Mouse (Mus musculus) brain, adult 2 months (tissue): ENCODE results near the gene 4930435E12Rik.
A peak's percentile ranks its signal among the peaks of the same experiment; 100 is the strongest.
"Not testable (repeated sequence)": the region's sequence is repeated elsewhere in the genome, so short reads cannot be mapped to it uniquely, and the experiment has no call there.

Experiments
- DNase-seq: peaks from one replicate; pipeline ENCODE4 v3.0.0; 2011; ENCODE audit warnings: low read depth, low spot score

The 4930435E12Rik gene

DNA sequence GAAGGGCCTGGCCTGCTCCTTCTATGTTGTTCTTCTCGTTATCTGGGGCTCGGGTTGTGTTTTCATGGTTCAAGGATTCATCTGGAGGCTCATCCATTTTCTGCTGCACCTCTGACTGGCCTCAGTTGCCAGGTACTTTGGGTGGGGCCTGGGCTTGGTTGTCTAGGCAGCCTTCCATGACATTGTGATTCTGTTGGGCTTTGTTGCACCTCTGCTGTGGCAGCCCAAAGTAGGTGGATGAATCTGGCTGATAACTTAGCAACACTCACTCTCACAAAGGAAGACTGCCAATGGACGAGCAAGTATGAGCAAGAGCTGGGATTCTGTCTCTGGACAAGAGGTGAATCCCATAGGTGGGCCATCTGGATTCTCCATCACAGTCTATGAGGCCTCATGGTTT lies at the start of gene 4930435E12Rik:
4930435E12Rik (minus strand) TSS at position 101 of the 400 bp plus-strand sequence.
- DNase-seq, result no peak

GRCm38 (mm10) chr16:38874481-38874880 lies 45.9 kb upstream of the 4930435E12Rik start:
- peak; percentile 88 for DNase-seq

DNA sequence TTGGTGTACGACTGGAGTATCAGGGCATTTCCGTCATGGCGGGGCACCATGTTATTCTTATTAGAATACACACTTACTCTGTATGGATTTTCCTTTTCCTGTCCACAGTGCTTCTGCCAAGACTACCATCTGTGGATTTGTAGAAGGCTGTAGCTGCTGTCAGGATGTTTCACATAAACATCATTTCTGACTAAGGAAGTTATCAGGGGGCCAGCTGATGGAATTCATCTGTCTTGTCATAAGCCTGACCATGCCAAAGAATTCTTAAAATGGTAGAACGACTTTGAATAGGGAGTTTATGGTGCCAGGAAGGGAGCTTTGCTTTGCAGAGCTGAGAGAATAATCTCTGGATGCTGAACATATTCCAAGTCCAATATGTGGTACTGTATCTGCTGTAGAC lies 44.7 kb upstream of the 4930435E12Rik start:
- DNase-seq, result peak; percentile 67

DNA sequence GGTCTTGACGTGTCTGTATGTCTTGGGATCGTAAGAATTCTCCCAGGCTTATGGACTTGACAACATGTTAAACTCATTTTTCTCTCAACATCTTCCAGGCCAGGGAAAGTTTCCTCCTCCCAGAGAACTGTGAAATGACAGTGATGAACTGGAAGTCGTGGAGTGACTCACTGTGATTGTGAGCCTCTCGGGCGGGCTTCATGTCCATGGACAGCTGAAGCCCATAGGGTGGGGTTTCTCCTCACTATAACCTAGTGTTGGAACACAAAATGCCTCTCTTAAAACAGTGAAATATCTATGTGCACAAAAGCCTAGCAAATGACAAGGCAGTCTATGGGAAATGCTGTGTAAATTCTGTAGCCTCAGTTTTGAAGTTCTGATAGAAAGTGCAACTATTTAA lies 35.8 kb upstream of the 4930435E12Rik start:
- DNase-seq, result no peak

- peak; percentile 29 for DNase-seq
Measured at GRCm38 (mm10) chr16:38860548-38860947, 32.0 kb upstream of the 4930435E12Rik start.

DNA sequence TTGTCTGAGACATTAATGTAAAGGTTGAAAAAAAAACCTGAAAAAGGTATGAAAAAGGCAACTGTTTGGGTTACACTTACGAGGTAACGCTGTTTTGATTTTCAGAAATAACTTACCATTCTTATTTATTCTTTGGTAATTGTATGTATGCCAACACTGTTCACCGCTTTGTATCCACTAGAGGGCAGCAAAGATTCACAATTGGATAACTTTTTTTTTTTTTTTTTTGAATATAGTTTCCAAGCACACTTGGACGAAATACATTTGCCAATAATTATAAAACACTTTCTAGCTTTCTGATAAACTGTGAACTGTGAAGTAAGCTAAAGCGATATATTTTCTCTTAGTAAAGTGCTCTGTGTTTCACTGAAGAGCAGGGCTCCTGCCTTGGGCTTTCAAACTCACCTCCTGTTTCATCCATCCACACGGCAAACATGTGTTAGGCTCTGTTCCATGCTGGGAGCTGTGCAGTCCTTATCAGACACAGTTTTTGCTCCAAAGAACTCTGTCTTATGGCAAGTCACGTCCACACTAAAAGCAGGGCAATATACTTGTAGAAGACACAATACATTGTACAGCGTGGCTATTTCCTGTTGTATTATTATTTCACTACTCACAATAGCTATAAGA lies 29.7 kb upstream of the 4930435E12Rik start:
- peak; percentile 51 for DNase-seq

DNA sequence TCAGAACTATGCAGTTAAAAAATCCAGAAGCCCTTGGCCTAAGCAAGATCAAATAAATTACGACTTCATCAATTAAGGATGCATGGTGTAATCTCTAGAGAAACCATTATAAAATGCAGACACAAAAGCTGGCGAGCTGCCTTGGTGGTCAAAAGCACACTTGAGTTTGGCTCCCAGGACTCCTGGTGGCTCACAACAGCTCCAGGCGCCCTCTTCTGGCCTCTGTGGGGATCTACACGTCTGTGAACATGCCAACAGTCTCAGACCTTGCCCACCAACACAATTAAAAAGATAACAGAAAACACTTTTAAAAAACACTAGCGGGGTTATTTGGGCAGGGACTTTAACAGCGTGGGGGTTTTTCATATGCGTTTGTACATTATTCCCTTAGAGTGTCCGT lies 16.0 kb downstream of the 4930435E12Rik start:
- DNase-seq, result peak; percentile 62

DNA sequence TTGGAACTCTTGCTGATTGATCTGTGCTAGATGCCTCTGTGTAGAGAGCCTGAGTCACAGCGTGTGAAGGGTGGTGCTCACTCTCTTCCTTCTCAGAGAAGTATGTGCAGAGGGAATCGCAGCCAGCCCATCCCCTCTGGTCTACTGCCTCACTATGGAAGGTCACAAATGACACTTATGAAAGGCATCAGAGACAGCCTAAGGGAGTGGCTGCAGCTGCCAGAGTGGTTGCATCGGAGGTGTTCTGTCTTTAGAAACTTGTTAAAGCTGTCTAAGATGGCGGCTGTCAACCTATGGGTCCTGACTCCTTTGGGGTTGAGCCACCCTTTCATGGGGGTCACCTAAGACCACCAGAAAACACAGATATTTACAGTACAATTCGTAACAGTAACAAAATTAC lies 18.4 kb downstream of the 4930435E12Rik start:
- no peak for DNase-seq

DNA sequence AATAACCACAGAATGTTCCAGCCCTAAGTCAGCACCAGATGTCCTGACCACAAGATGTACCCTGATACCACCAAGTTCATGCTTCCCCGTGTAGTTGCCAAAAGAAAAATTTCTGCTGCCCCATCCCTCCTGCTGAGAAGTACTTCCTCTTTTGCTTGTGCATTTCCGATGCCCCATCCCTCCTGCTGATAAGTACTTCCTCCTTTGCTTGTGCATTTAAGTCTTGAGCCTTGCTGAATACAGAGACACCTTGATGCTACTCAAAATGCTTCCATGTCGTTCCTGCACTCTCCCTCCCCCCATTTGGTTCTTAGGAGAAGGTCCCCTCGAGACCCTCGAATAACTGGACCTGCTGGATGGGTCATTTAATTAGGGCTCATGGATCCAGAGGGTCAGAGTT lies 20.8 kb downstream of the 4930435E12Rik start:
- DNase-seq, result not testable (repeated sequence)

GRCm38 (mm10) chr16:38800091-38800490 lies 28.5 kb downstream of the 4930435E12Rik start, which contains the start of gene Upk1b:
Gene Upk1b, minus strand, starts transcription at chr16:38800328.
- peak; percentile 16 for DNase-seq

DNA sequence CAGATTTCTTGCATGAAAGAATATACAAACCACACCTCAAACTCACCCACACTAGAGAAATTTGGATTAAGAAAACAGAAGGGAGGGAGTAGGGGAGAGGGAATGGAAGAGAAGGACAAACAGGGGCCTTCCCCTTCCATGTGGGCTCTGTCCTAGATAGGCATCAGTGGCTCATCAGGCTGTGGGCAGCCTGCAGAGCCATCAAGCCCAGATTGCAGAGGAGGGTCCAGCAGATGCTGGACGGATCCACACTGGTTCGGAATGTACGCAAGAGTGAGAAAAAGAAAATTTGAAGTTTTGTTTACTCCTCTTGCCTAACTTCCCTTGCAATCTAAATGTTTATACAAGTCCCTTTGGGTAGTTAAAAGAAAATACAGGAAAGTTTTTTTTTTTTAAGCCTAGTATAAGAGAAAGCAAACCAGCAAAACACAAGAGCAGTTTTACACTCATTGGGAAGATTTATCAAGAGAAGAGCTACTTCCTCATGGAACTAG lies 29.5 kb downstream of the 4930435E12Rik start:
- DNase-seq, result no peak

- DNase-seq, result no peak
Measured at GRCm38 (mm10) chr16:38793120-38793519, 35.4 kb downstream of the 4930435E12Rik start.

DNA sequence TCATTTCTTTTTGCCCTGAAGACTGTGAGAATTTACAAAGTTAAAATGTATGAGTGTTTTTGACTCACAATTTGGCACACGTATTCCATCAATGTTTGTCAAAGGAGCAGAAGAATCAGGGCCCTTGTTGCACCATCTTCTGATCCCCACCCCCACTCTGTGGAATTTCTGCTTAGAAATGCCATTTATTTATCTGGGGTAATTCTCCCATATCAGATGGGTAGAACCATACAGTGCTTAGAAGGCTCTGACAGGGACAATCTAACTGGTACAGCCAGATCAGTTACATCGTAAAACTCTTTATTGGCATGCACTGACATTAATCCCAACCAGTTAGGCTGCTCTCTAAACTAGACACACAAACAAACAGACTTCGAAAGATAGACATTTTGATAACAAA lies 38.6 kb downstream of the 4930435E12Rik start:
- DNase-seq, result no peak

- DNase-seq, result no peak
Measured at GRCm38 (mm10) chr16:38789016-38789415, 39.5 kb downstream of the 4930435E12Rik start.

DNA sequence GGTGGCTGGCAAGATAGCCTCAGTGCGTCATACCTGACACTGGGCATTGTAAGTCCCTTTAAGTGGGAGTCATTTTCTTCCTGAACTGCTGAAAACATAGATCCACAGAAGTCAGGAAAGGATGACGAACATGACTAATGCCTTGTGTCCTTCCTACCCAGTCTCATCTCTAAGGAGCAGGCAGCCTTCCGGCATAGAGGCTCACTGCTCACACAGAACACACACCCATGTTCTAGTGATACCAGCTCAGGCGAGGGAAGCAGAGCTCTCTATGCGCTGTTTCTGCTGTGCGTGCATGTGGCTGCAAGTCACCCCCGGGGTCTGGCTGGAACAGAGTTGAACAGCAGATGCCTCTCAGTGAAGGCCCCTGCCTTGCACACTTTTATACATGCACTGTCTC lies 43.2 kb downstream of the 4930435E12Rik start:
- no peak for DNase-seq

DNA sequence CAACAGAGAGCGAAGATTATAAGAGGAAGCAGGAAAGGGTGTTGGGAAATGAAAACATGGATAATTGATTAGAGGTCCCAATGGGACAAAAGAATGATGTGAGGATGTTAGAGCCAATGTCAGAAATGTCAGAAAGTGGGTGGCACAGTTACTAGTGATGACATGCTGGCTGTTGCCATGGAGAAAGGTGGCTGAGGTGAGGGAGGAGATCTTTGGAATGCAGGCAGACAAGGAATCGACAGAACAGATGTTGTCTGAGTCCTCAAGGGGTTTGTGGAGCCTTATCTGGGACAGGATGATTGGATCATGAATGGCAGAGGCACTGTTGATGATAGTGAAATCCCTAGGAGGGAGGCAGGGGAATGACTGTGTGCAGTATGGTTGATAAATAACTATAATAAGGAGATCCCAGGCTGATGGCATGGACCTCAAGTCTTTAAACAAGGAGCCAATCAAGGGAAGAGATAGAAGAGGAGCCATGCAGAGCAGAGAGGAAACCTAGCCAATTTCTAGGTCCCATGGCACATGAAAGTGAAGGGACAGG lies 46.0 kb downstream of the 4930435E12Rik start:
- no peak for DNase-seq

GRCm38 (mm10) chr16:38781946-38782345 lies 46.6 kb downstream of the 4930435E12Rik start:
- DNase-seq, result no peak

DNA sequence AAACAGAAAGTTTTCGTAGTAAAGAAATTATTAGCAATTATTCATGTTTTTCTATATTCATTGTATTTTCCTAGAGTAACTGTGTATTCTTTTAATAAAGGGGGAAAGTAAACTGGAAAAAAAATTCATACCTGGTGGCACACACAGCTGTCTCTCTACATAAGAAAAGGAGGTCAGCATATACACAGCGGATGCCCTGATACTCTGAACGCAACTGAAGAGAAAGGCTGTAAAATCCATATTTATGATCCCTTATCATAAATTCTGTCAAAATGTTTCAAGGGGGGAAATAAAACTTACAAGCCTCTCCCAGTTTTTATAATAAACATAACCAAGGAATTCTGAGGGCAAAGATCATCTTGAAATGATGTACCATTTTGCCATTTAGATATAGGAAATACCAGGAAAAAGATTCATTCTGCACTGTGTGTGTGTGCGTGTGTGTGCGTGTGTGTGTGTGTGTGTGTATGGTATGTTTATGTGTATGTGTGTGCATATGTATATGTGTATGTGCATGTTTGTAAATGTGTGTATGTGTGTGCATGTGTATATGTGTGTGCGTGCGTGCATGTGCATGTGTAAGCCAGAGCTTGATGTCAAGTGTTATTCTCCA lies 47.5 kb downstream of the 4930435E12Rik start:
- no peak for DNase-seq

- DNase-seq, result no peak
Measured at GRCm38 (mm10) chr16:38776342-38776741, 52.2 kb downstream of the 4930435E12Rik start.

GRCm38 (mm10) chr16:38774964-38775746 lies 53.4 kb downstream of the 4930435E12Rik start:
- DNase-seq, result no peak

GRCm38 (mm10) chr16:38772906-38773496 lies 55.5 kb downstream of the 4930435E12Rik start:
- no peak for DNase-seq

DNA sequence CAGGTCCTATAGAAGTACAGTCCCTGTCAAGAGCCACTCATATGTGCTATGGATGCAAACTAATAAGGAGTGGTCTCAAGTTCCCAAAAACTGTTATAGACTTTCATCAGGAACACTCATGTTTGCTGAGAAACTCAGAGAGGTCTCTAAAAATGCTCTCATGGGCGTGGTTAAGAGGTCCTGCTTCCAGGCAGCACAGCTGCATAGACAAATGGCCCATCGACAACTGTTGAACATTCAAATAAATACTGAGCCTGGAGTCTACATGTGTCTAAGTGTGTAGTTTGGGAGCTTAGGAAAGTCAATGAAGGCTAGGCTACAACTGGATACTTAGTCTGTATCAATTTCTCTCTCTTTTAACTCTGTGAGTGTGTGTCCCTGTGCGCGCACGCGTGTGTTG lies 57.4 kb downstream of the 4930435E12Rik start:
- no peak for DNase-seq
